Mouse (Mus musculus) hindlimb bud, embryonic 11.5 days (tissue): Measurements from ENCODE around the gene Morf4l1.
"Not testable (repeated sequence)": the region's sequence is repeated elsewhere in the genome, so short reads cannot be mapped to it uniquely, and the experiment has no call there.

ENCODE experiments used
- DNase-seq: peaks from one replicate; pipeline ENCODE4 v3.0.0-alpha.2; 2012; ENCODE audit warnings: low read depth, low spot score; ENCODE audit errors: extremely low spot score

Gene Morf4l1

DNA sequence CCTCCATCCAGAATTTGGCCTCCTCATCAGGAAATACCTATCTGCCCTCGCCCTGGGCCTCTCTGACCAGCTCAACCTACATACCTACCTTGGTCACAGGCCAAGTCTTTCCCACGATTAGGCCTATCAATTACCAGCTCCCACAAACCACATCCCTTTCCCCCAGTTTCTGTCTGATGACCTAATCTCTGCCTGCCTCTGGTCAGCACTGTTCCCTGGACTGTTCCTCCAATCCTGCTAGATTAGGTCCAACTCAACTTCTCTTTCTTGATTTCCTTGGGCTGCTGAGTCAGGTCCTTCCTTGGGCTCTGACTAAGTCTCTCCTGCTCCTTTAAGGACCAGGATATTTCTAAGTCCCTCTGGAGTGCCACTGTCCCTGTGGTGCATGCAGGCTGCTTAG, 47.2 kb downstream of the Morf4l1 start:
- DNase-seq, result no peak

GRCm38 (mm10) chr9:90060932-90061331, 53.6 kb downstream of the Morf4l1 start:
- not testable (repeated sequence) for DNase-seq

GRCm38 (mm10) chr9:90060574-90060875, 54.0 kb downstream of the Morf4l1 start:
- DNase-seq, result no peak

DNA sequence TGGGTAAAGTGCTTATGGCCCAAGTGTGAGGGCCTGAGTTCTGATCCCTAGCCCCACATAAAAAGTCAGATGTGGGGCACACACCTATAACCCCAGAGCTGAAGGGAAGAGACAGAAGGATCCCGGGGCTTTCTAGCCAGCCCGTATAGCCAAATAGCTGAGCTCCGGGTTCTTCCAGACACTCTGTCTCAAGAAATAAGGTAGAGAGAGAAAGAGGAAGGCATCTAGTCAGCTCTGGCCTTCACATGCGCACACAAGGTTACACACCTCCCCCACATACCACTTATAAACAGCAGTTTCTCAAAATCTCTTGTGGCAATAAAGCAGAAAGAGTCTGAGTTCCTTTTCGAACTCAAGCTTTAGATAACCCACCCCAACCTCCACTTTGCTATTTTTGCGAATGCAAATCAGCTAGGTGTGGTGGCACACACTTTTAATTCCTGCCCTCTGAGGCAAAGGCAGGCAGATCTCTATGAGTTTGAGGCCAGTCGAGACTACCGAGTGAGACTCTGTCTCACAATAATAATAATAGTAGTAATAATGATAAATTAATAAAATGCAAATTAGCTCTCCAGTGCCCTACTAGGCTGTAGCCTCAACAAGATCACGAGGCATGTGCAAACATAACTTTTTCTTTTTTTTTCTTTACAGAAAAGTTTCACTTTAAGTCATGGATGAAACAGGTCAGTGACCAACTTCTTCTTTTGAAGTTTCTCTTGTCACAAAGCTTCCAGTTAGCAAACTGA, 54.6 kb downstream of the Morf4l1 start:
- no peak for DNase-seq

GRCm38 (mm10) chr9:90056716-90057115, 57.9 kb downstream of the Morf4l1 start:
- DNase-seq, result no peak

GRCm38 (mm10) chr9:90055911-90056310, 58.7 kb downstream of the Morf4l1 start:
- DNase-seq, result no peak

DNA sequence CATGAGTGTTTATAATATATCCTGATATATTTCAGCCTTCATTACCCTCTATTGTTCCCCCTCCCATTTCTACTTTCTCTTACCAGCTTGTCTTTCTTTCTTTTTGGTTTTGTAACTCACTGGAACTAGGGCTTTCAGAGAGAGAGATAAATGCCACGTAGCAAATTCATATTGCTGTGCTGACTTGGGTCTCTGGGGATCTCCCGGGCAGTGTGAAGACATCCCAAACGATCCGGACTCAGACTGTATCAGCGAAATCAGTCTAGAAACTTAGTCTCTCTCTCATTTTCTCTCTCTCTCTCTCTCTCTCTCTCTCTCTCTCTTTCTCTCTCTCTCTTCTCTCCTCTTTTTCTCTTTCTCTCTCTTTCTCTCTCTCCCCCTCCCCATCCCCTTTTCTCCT, 59.2 kb downstream of the Morf4l1 start:
- no peak for DNase-seq

GRCm38 (mm10) chr9:90054371-90055145, 60.0 kb downstream of the Morf4l1 start:
- DNase-seq, result no peak

- no peak for DNase-seq
These were observed 60.7 kb downstream of the Morf4l1 start, which contains the start of gene Ctsh for GRCm38 (mm10) chr9:90053852-90054251. Gene Ctsh (plus strand): TSS chr9:90054152.

- no peak for DNase-seq
These were observed 66.5 kb downstream of the Morf4l1 start for GRCm38 (mm10) chr9:90047937-90048627.

- no peak for DNase-seq
These were observed 69.4 kb downstream of the Morf4l1 start for GRCm38 (mm10) chr9:90045191-90045590.

DNA sequence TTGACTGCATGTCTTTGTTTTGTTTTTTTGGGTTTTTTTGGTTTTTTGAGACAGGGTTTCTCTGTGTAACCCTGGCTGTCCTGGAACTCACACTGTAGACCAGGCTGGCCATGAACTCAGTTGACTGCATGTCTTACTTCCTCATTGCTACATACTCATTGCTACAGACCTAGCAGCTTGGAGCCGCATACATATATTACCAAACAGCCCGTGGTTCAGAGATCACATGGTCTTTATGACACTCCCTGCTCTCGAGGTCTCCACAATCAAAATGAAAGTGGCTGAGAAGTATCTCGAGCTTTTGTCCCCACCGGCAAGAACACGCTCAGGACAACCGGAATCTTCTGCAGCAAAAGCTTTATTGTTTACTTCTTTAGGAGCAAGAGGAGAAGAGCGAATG, 71.7 kb downstream of the Morf4l1 start:
- not testable (repeated sequence) for DNase-seq
